Mouse (Mus musculus) cortical plate, adult 2 months (tissue): ENCODE measurements around the gene Zmiz2.
"Not testable (repeated sequence)": the region's sequence is repeated elsewhere in the genome, so short reads cannot be mapped to it uniquely, and the experiment has no call there.

Experiments used
- CTCF ChIP-seq: fragments of 200-500 bp; IDR thresholded peaks from 2 replicates; pipeline ENCODE4 v1.5.1; 2011; ENCODE audit warnings: mild to moderate bottlenecking, control low read depth, low read length; ENCODE audit not compliant: insufficient read depth; ENCODE audit errors: extremely low read depth
- POLR2A ChIP-seq: fragments of 200-500 bp; IDR thresholded peaks from 2 replicates; pipeline ENCODE4 v1.6.1; 2011; ENCODE audit warnings: mild to moderate bottlenecking, low read length, control low read depth; ENCODE audit not compliant: insufficient read depth; ENCODE audit errors: extremely low read depth

- not testable (repeated sequence) for TF ChIP-seq CTCF, POLR2A
These were observed 21.9 kb downstream of the Zmiz2 start for GRCm38 (mm10) chr11:6410755-6411154.
